Mouse (Mus musculus): ENCODE data around the gene Klk1b5.
"Not testable (repeated sequence)": the region's sequence is repeated elsewhere in the genome, so short reads cannot be mapped to it uniquely, and the experiment has no call there.

Klk1b5 gene

DNA sequence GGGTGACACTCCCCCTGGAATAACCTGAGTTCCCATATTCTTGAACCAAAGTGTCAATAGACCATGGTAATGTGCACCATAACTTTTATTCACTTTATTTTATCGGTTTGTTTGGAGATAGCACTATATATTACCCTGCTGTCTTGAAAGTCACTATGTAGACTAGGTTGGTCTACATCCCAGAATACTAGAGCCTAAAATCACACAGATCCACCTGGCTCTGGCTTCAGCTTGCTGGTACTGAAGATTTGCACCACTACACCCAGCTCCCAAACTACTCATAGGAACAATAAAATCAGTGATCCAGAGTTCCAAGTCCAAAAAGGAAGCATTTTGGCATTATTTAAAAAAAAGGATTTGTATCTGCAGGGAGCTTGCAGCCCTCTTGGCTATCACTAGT, at the start of gene Klk1b5:
Gene Klk1b5, plus strand, starts transcription at position 301 of the 400 bp plus-strand sequence.
- no peak for DNase-seq

DNA sequence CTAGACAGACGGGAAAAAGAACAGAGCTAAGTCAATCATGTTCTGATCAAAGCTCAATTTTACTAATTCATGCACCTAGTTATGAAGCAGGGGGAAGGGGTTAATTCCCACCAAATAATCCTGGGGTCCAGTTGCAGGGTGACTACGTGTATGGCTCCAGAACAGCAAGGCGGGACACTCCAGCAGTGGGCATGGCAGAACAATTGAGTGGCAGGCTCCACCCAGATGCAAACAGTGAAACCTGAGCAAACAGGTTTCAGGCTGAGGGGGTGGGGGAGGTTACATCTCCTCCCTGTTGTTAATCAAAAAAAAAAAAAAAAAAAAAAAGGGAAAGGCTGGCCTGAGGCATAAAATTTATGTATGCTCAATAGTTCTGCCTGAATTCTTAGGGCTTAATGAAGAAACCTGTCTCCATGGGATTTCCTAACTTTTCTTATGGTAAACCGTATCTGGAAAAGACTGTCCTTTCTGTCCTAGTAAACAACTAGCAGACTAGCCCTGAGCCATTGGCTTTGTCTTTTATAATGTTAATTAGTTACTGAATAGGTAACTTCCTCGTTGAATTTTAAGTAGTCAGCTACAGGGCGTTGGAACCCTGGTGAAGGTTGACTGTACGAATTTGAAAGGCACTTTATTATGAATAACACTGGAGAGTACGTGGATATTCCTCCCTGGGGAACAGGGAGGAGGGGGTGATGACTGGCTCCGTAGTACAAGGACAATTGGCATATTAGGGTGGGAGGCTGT, 36.3 kb upstream of the Klk1b5 start:
- no peak for DNase-seq

DNA sequence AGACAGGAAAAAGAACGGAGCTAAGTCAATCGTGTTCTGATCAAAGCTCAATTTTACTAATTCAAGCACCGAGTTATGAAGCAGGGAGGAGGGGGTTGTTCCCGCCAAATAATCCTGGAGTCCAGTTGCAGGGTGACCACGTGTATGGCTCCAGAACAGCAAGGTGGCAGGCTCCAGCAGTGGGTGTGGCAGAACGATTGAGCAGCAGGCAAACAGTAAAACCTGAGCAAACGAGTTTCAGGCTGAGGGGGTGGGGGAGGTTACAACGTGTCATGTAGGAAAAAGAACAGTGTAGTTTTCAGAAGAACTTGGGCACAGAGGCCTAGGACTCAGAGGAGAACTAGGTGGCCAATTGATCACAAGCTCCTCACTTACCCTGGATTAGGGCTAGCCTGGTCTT, 29.2 kb upstream of the Klk1b5 start:
- not testable (repeated sequence) for DNase-seq

DNA sequence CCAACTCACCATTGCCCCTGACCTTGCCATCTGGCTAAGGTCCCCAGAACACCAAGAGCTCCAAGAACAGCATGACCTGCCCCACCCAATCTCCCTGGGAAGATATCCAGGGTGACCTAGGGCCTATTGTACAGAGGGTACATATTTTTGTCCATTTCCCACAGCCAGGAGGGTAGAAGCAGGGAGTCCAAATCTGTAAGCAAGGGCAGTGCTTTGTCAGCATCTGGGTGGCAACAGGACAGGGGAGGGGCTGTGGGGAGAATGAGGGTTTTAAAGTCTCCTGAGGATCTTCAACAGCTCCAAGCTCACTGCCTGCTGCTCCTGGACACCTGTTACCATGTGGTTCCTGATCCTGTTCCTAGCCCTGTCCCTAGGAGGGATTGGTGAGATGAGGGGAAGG, 27.8 kb upstream of the Klk1b5 start, which contains the start of gene Klk1b24:
Gene Klk1b24, plus strand, starts transcription at position 301 of the 400 bp plus-strand sequence.
- not testable (repeated sequence) for DNase-seq

DNA sequence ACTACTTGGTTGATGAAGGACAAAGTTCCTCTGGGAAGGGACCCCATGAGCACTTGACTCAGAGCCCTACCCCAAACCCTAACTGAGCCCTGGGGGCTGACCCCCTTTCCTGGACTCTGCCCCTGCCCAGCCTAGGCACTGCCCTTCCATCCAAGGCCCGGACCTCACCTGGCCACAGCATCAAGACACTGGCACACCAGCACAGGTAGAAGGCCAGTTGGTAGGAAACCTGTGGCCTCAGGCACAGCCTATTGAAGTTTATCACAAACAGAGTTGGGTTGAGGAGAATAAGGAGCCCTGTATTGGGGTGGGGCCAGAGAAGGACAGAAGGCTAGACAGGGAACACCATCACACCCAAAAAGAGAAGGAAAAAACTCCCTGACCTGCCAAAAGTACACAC, 22.3 kb upstream of the Klk1b5 start:
- not testable (repeated sequence) for DNase-seq

DNA sequence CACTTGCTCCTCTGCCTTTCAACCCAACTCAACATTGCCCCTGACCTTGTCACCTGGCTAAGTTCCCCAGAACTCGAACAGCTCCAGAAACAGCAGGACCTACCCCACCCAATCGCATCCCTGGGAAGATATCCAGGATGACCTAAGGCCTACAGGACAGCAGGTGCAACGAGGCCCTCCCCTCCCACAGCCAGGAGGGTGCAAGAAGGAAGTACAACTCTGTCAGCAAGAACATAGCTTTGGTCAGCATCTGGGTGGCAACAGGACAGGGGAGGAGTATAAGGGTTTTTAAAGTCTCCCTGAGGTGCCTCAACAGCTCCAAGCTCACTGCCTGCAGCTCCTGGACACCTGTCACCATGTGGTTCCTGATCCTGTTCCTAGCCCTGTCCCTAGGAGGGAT, 17.9 kb upstream of the Klk1b5 start, which contains the start of gene Klk1b3:
Gene Klk1b3, plus strand, starts transcription at position 301 of the 400 bp plus-strand sequence.
- DNase-seq = no peak

DNA sequence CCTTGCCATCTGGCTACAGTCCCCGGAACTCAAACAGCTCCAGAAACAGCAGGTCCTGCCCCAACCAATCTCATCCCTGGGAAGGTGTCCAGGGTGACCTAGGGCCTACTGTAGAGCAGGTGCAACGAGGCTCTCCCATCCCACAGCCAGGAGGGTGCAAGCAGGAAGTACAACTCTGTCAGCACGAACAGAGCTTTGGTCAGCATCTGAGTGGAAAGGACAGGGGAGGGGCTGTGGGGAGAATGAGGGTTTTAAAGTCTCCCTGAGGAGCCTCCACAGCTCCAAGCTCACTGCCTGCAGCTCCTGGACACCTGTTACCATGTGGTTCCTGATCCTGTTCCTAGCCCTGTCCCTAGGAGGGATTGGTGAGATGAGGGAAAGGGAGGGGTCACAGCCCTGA, 8.6 kb upstream of the Klk1b5 start, which contains the start of gene Klk1b4:
Gene Klk1b4, plus strand, starts transcription at position 301 of the 400 bp plus-strand sequence.
- not testable (repeated sequence) for DNase-seq

DNA sequence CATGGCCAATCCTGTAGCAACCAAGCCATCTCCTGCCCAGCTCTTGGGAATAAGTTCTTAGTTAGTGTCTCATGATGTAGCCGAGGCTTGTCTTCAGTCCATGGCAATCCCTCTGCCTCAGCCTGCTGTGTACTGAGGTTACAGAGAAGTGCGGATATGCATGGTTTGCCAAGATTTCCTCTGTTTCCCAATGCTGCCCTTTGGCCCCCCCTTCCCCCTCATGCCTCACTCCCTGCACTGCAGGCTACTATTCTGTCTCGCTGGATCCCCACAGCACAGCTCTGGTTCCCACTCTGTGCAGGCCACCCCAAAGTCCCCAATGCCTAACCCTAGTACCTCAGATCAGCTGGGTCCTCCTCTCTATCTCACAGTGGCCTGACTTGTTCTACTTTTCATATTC, 7.4 kb upstream of the Klk1b5 start:
- no peak for DNase-seq

DNA sequence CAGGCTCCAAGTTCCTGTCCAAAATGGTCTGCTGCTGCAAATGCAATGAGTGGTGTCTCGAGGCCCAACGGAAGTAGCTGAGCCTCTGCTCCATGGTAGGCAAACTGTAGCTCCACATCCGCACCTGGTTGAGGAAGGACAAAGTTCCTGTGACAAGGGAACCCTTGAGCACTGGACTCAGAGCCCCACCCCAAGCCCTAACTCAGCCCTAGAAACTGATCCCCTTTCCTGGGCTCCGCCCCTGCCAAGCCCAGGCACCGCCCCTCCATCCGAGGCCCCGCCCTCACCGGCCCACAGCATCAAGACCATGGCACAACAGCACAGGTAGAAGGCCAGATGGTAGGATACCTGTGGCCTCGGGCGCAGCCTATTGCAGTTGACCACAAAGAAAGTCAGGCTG, 5.9 kb downstream of the Klk1b5 start:
- not testable (repeated sequence) for DNase-seq

DNA sequence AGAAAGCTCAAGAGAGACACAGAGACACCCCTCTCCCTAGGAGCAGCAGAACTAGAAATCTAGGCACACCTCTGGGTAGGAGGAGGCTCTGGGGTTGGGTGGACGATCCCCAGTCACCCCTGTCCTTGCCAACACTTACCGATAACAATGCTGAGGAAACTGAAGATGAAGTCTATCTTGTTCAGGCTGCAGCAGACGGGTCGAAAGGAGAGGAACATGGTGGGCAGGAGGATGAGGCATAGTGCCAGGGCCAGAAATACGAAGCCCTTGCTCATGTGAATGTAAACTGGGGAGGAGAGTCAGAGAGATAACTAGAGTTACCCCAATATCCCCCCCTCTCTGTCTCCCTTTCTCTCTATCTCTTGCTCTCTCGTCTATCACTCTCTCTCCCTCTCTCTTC, 6.6 kb downstream of the Klk1b5 start:
- DNase-seq = not testable (repeated sequence)

DNA sequence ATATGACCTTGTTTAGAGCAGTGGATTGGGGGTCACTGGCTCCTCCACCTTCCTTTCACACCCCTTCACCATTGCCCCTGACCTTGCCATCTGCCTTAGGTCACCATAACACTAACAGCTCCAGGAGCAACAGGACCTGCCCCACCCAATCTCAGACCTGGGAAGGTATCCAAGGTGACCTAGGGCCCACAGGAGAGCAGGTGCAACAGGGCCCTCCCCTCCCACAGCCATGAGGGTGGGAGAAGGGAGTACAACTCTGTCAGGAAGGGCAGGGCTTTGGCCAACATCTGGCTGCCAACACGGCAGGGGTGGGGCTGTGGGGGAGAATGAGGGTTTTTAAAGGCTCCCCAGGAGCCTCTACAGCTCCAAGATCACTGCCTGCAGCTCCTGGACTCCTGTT, 9.3 kb downstream of the Klk1b5 start, which contains the start of gene Klk1:
Gene Klk1, plus strand, starts transcription at position 285 of the 400 bp plus-strand sequence.
- DNase-seq = no peak

DNA sequence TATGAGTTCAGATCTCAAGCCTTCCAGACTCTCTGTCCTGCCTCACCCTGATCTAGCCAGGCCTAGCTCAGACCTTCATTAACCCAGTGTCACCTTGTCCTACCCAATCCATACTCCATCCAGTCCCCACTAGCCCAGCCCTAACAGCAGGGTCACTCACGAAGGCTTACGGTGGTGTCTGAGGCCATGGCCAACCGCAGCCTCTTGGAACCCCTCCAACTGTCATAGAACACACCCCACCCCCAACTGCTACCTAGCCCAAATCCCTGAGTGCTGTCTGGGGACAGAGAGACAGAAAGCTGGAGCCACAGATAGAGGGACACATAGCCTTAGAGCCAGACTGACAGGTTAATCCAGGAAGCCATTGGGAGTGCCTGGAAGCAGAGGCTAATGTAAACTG, 20.2 kb downstream of the Klk1b5 start, which contains the start of gene Gm36864:
Gene Gm36864, plus strand, starts transcription at position 269 of the 400 bp plus-strand sequence.
- DNase-seq = no peak

DNA sequence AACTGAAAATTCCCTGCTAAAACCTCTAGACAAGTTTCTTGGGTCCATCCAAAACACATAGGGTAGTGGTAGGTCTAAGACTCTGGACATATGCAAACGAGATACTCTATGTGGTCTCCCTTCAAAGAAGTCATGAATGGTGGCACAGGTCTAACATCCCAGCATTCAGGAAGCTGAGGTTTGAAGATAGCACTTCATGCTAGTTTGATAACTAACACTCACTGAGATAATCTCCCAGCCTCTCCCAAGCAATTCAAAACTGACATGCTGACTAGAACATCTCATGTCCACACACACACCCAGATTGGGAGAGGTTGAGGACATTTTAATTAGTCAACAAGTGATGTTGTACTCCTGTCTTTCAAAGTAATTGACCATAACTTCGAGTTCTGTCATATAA, 24.2 kb downstream of the Klk1b5 start:
- DNase-seq = no peak

DNA sequence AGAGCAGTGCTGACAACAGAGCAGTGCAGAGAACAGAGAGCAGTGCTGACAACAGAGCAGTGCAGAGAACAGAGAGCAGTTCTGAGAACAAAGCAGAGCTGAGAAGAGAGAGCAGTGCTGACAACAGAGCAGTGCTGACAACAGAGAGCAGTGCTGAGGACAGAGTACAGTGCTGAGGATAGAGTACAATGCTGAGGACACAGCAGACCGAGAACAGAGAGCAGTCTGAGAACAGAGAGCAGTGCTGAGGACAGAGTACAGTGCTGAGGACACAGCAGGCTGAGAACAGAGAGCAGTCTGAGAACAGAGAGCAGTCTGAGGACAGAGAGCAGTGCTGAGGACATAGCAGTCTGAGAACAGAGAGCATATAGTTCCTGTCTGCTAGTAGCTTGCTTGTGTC, 25.0 kb downstream of the Klk1b5 start:
- DNase-seq = no peak

DNA sequence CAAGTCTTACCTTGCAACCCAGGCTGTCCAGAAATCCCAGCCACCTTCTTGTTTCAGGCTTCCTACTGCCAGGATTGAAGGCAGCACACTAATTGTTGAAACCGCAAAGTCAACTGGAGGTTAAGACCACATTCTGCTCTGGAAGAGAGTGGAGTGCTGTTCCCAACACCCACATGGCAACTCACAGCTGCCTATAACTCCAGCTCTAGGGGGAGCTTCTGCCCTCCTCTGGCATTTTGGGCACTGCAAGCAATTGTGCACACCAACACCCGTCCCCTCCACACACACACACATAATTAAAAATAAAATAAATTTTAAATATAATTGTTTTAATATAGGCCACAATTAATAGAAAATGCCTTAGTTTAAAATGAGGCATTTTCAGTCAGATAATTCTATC, 25.4 kb downstream of the Klk1b5 start:
- DNase-seq = no peak

DNA sequence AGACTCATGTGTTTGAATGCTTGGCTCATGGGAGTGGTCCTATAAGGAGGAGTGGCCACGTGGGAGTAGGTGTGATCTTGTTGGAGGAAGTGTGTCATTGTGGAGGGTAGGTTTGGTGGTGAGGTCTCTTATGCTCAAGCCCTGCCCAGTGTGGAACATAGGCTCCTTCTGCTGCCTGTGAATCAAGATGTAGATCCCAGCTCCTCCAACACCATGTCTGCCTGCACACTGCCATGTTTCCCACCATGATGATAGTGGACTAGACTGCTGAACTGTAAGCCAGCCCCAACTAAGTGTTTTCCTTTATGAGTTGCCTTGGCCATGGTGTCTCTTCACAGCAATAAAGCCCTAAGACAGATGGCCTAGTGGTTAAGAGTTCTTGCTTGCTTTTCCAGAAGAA, 28.3 kb downstream of the Klk1b5 start:
- DNase-seq = no peak

DNA sequence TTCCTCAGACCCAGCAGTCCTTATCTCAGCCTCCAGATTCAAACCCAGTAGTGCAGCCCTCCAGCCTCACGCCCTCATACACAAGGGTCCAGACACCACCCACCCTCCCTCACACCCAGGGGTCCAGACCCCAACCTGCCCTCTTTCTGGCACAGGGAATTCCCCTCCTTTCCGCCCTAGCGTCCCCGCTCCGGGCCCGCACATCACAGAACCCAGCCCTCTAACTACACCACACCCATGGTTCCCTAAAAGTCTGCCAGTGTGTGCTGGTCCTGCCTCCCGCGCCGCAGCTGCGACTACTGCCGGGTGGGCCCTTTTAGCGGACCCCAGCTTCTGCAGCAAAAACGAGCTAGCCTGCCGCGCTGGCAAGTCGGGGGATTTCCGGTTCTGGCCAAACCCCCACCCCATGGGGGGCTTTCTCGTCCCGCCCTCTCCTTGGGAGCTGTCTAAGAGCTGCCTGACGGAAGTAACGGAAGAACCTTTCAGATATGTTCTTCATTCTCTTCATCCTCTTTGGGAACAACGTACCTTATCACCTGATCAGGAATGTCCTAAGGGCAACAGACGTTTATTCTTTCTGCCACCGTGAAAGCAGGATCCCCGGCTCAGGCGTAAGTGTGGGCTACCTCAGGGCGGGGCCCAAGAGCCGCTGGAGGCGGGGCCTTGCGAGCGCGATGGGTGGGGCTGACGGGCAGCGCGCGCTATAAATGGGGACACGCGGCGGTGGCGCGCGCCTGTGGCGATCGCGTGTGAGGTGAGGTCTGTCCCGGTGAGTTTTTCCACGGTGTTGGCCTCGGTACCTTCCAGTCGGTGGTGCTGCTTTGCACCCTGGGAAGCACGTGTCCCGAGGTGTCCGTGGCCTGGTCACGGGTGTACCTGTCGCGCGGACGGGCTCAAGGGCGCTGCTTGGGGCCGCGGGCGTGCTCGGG, 30.6 kb downstream of the Klk1b5 start, which contains the start of the genes 1700028J19Rik and 2410002F23Rik:
Gene 1700028J19Rik, minus strand, starts transcription at position 641 of the 929 bp plus-strand sequence.
Gene 2410002F23Rik, plus strand, starts transcription at position 668 of the 929 bp plus-strand sequence.
- peak; percentile 94 for DNase-seq

DNA sequence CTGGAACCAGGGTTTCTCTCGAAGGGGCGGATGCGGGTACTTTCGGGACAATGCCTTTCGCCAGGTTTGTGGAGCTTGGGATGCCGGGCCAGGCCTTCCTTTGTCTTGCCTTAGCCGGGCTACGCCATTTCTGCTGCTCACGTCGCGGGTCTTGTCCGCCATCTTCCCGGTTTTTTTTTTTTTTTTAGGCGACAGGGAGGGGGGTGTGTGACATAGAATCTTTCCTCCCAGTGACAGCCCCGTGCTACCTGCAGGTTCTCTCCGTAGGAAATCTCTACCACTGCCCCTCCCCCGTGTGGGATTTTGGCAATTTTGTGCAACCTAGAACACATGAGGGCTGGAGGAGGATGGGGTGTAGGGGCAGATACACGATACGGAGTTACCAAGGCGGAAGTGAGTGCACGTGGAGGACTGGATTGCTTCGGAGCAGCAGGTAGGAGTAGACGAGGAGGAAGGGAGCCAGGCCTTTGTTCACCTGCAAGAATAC, 31.3 kb downstream of the Klk1b5 start:
- peak; percentile 53 for DNase-seq

DNA sequence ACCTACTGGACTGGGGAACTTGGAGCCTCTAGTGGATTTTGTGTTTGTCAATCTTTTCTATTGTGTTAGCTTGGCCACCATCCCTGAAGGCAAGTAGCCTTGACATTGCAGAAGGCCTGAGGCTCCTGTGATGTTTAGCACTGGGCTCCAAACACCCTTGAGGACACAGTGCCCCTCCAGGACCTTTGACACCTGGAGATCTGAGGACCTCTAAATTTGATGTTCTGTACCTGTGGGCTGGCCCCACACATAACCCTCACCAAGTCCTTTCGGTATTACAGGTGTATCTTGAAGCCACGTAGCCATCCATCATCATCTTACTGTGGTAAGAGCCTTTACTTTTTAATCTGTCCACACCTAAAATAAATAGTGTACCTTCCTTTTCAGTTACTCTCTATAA, 32.2 kb downstream of the Klk1b5 start:
- no peak for DNase-seq

DNA sequence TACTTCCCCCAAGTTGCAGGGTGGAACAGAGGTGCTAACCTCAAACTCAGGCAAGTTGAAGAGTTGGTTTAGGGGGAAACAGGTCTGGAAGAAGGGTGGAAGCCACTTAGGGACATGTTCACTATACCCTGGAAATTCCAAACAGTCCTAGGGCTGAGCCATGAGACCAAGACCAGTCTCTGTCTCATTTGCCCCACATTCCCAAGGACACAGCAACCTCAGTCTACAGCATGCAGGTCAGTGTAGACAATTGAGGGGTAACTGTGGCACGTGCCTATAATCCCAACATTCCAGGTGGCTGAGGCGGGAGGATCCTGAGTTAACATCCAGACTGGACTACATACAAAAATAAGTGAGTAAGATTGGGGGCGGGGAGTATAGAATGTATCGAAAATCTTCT, 33.5 kb downstream of the Klk1b5 start:
- DNase-seq = no peak

DNA sequence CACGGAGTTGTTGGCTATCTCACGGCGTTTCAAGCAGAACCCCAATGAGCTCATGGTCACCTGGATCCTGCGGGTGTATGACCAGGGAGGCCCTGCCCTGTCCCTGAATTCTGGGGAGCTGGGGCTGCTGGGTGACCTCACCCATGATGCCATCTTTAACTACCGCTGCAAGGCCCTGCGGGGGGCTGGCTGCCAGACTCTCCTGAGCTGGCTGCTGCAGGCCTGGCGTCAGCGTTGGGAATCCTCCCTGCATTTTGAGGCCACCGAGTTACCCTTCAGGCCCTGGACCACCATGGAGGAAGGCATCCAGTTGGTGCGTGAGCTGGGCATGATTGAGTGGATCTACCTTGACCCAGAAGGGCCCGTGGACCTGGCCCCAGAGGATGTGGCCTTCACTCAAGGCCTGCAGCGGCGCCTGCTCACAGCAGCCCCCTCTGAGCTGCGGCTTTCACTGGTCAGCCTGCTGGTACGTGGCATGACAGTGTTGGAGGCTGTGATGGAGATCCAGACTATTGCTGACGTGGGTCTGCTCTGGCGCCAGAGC, 35.1 kb downstream of the Klk1b5 start:
- DNase-seq = not testable (repeated sequence)

DNA sequence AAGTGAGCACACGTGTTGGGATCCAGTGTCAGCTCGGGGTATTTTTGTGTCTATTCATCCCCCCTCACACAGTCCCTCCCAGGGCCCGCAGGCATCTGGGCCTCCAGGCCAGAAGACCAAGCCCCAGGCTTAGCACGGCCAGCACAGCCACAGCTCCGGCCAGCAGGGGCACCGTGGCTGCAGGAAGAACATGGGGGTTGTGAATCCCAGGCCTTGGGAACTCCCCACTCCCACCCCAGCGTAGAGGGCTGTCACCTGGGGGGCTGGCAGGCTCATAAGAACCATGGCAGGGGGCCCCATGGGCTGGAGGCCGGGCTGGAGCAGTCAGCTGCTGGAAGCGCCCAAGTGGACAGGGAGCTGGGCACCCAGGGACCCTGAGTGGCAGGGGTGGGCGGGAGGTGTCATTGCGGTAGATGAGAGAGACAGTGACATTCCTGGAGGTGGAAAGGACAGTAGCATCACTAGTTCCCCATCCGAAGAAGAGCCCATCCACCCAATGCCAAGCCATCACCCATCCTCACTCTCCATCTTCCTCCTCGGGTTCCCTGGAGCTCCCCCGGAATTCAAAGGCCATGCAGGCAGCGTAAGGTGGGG, 37.4 kb downstream of the Klk1b5 start:
- DNase-seq = no peak
